ENCODE assay signal across 13 mouse cellular contexts in genomic region chr7:35819486-35819885, GRCm38 (mm10). TPM values are rescaled to one million over a fixed set of nuclear protein-coding genes. Genes with fewer than 3 reads are reported as not detected.
DNase-seq lines count a peak whose midpoint lies in the region; ATAC-seq lines count a peak whose summit lies in the region.
"Had no signal": no experiment of that assay in that cellular context is flagged by ENCODE, and none has a peak within 500 bp of the region (broad histone marks: within the 10 kb centered on the region; RNA-seq: fewer than 3 reads in every experiment).

No protein-coding gene starts in this region.

- no peaks in the 10 kb centered on the region for H3K36me3 ChIP-seq in heart, embryonic 12.5 days
- H3K36me3 ChIP-seq in lung, embryonic 15.5 days: no peaks in the 10 kb centered on the region
- H3K36me3 ChIP-seq: embryonic facial prominence, embryonic 10.5 days; liver, embryonic 12.5 days had no signal

- peaks cover 7% of the 10 kb centered on the region; the same call in 1 of the 2 replicates for H3K9me3 ChIP-seq in heart, embryonic 12.5 days (replicated peaks)
- no peaks in the 10 kb centered on the region for H3K9me3 ChIP-seq in lung, embryonic 15.5 days
- H3K9me3 ChIP-seq: liver, embryonic 12.5 days had no signal

- no peak for DNase-seq in heart, adult 11 months
- DNase-seq in MN1 (ENCODE audit: low spot score): peak; percentile 53
- DNase-seq in gastrocnemius, postnatal 10 days: peak; percentile 36
- no peak for DNase-seq in cerebellum, postnatal 4 days (ENCODE audit: low spot score in 2 of 2)
- no peak for DNase-seq in right cerebral cortex, postnatal 10 days (ENCODE audit: low spot score in 2 of 2)
- DNase-seq: cerebellum, adult 9-11 months had no signal

- no peak overlapping the region for H3K4me2 ChIP-seq in heart, embryonic 12.5 days
- no peak overlapping the region for H3K4me2 ChIP-seq in lung, embryonic 15.5 days
- H3K4me2 ChIP-seq: liver, embryonic 12.5 days had no signal

- H3K9ac ChIP-seq in heart, embryonic 12.5 days: no peak overlapping the region
- no peak overlapping the region for H3K9ac ChIP-seq in lung, embryonic 15.5 days
- H3K9ac ChIP-seq: liver, embryonic 12.5 days had no signal

- H3K4me3 ChIP-seq in heart, embryonic 12.5 days: no peak overlapping the region
- no peak overlapping the region for H3K4me3 ChIP-seq in lung, embryonic 15.5 days
- H3K4me3 ChIP-seq: embryonic facial prominence, embryonic 10.5 days; layer of hippocampus, adult 2 months; liver, embryonic 12.5 days had no signal

- H3K27ac ChIP-seq in heart, embryonic 12.5 days (ENCODE audit: poor library complexity, severe bottlenecking): no peak overlapping the region
- H3K27ac ChIP-seq in lung, embryonic 15.5 days: peak overlapping the region; percentile 25; the same call in 1 of the 2 replicates
- H3K27ac ChIP-seq: embryonic facial prominence, embryonic 10.5 days; layer of hippocampus, adult 2 months; liver, embryonic 12.5 days had no signal

- WGBS in heart, embryonic 12.5 days: 77% methylated on average over 4 of the region's 4 CpGs
- WGBS in lung, embryonic 15.5 days: 65% methylated on average over 4 of the region's 4 CpGs

- 0 out of 2 replicates have a peak, but pooled peaks cover 4% of the 10 kb centered on the region for H3K27me3 ChIP-seq in heart, embryonic 12.5 days (replicated peaks)
- H3K27me3 ChIP-seq in lung, embryonic 15.5 days: no peaks in the 10 kb centered on the region

- 0 out of 2 replicates have a peak, but pooled peaks have one; percentile 15 for ATAC-seq in heart, embryonic 12.5 days (ENCODE audit: insufficient number of reproducible peaks, low FRiP score)
- no peak for ATAC-seq in lung, embryonic 15.5 days (ENCODE audit: borderline replicate concordance, extremely low read depth, low FRiP score, low TSS enrichment)
- no peak for ATAC-seq in megakaryocyte progenitor cell, adult 5-6 weeks (replicated peaks; ENCODE audit: poor library complexity)
- ATAC-seq: hindbrain, embryonic 16.5 days; liver, embryonic 12.5 days had no signal

- H3K4me1 ChIP-seq in heart, embryonic 12.5 days (replicated peaks): no peaks in the 10 kb centered on the region
- H3K4me1 ChIP-seq in lung, embryonic 15.5 days: peaks cover 32% of the 10 kb centered on the region
- H3K4me1 ChIP-seq: embryonic facial prominence, embryonic 10.5 days; liver, embryonic 12.5 days had no signal

RNA-seq across cellular contexts. Expression of gene Zfp507, which starts 16.7 kb away (rescaled TPM):
- polyA plus RNA-seq in heart, embryonic 12.5 days (2016; fragmentation: Nextera tagmentation; extraction: Ambion mirVana): 15.0 and 17.6 TPM in 2 replicates
- total RNA-seq in gastrocnemius, postnatal 10 days (2021): 10 to 100 TPM; 17.5 to 24.5 TPM
- 20.4 and 20.7 TPM in 2 replicates for polyA plus RNA-seq in lung, embryonic 15.5 days (2015; fragmentation: Nextera tagmentation; extraction: Ambion mirVana)
- 10.2 and 11.2 TPM in 2 replicates for total RNA-seq in megakaryocyte progenitor cell, adult 5-6 weeks (2015)
- 11.2 and 13.1 TPM in 2 replicates for total RNA-seq in megakaryocyte progenitor cell, adult 5-6 weeks (2017)

Comparison
In these comparisons a context has a peak if more than half of its experiments do, and no peak if none do; other contexts are left out.
1. DNase-seq: peak in MN1 (single experiment) and gastrocnemius, postnatal 10 days (single experiment); none in heart, adult 11 months (single experiment), cerebellum, postnatal 4 days (0 of 2) and right cerebral cortex, postnatal 10 days (0 of 2).